Mouse (Mus musculus): Measurements from ENCODE around the gene Top2b. TPM values are rescaled to one million over a fixed set of nuclear protein-coding genes. Genes with fewer than 3 reads are reported as not detected.

Gene Top2b
- polyA plus RNA-seq, 1 experiment from 2014 or later, result 122 TPM

GRCm38 (mm10) chr14:16431941-16432499 is 67.0 kb downstream of the Top2b start:
- Histone ChIP-seq H3K9me3 (replicated peaks) (no peaks in the 10 kb centered on the region), H3K4me3 (no peak overlapping the region), H3K27me3 (no peaks in the 10 kb centered on the region), H3K36me3 (ENCODE audit: poor library complexity, severe bottlenecking) (peaks cover 59% of the 10 kb centered on the region), H3K9ac (no peak overlapping the region), H3K27ac (no peak overlapping the region), H3K4me2 (no peak overlapping the region), H3K4me1 (no peaks in the 10 kb centered on the region)
- no peak for ATAC-seq
- WGBS, result 81% methylated on average over 4 of the region's 4 CpGs

DNA sequence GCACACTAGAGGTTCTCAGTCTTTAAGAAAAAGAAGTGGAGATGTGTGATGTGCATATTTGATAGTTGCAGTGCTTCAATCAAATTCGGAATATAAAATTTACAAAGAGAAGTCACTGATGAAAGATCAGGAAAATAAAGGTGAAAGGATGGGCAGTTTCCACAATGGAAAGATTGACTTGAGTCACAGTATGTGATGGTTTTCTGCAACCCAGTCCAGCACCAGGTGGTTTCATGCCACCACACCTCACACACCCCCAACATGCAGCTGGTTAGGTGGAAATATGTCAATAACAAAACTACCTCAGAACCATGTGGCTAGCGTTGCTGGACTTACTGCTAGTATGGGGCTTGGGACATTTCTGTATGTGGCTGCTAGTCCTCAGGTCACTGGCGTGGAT is 67.6 kb downstream of the Top2b start:
- Histone ChIP-seq H3K9ac (no peak overlapping the region), H3K36me3 (ENCODE audit: poor library complexity, severe bottlenecking) (peaks cover 54% of the 10 kb centered on the region), H3K27me3 (no peaks in the 10 kb centered on the region), H3K4me3 (no peak overlapping the region), H3K27ac (no peak overlapping the region), H3K4me2 (no peak overlapping the region), H3K9me3 (replicated peaks) (no peaks in the 10 kb centered on the region), H3K4me1 (no peaks in the 10 kb centered on the region)
- no peak for ATAC-seq
- WGBS, result 96% methylated on average over 3 of the region's 3 CpGs

DNA sequence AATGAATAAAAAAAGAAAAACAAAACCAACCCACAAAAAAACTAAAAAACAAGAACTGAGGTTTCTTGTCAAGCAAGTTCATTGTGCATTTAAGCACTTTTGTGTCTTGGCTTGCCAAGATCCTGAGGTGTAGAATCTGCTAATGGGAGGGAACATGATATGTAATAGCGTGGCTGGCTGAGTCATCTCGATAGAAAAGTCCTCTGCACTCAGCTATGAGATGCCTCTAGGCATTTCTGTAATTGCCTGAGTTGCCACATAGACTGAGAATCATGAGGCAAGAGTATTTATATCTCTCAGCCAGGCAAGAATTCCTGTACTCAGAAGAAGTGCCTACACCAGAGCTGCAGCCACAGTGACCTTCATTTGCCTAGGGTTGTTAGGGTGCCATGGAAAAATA is 68.2 kb downstream of the Top2b start:
- Histone ChIP-seq H3K4me1 (no peaks in the 10 kb centered on the region), H3K9ac (no peak overlapping the region), H3K36me3 (ENCODE audit: poor library complexity, severe bottlenecking) (peaks cover 53% of the 10 kb centered on the region), H3K9me3 (replicated peaks) (no peaks in the 10 kb centered on the region), H3K27me3 (no peaks in the 10 kb centered on the region), H3K4me2 (no peak overlapping the region), H3K4me3 (no peak overlapping the region), H3K27ac (no peak overlapping the region)
- whole genome bisulfite sequencing, result 81% methylated on average over 2 of the region's 2 CpGs
- no peak for ATAC-seq

GRCm38 (mm10) chr14:16434396-16435171 is 69.6 kb downstream of the Top2b start:
- 54% methylated on average over 3 of the region's 3 CpGs for WGBS
- no peaks in the 10 kb centered on the region for H3K4me1 ChIP-seq
- ATAC-seq, result peak; percentile 36
- no peak overlapping the region for H3K4me3 ChIP-seq
- peaks cover 44% of the 10 kb centered on the region for H3K36me3 ChIP-seq (ENCODE audit: poor library complexity, severe bottlenecking)
- H3K9ac ChIP-seq, result no peak overlapping the region
- no peaks in the 10 kb centered on the region for H3K27me3 ChIP-seq
- H3K4me2 ChIP-seq, result no peak overlapping the region
- H3K9me3 ChIP-seq (replicated peaks), result no peaks in the 10 kb centered on the region
- no peak overlapping the region for H3K27ac ChIP-seq

- Histone ChIP-seq H3K4me1 (peaks cover 6% of the 10 kb centered on the region; the same call in 1 of the 2 replicates), H3K27me3 (no peaks in the 10 kb centered on the region), H3K4me3 (no peak overlapping the region), H3K27ac (no peak overlapping the region), H3K9ac (no peak overlapping the region), H3K4me2 (no peak overlapping the region), H3K36me3 (ENCODE audit: poor library complexity, severe bottlenecking) (peaks cover 19% of the 10 kb centered on the region), H3K9me3 (replicated peaks) (no peaks in the 10 kb centered on the region)
- 93% methylated on average over 4 of the region's 4 CpGs for WGBS
- no peak for ATAC-seq
These were observed 72.4 kb downstream of the Top2b start for GRCm38 (mm10) chr14:16437386-16437785.

- no peak overlapping the region for H3K4me2 ChIP-seq
- H3K27me3 ChIP-seq, result no peaks in the 10 kb centered on the region
- H3K36me3 ChIP-seq (ENCODE audit: poor library complexity, severe bottlenecking), result peaks cover 9% of the 10 kb centered on the region; the same call in 1 of the 2 replicates
- H3K4me3 ChIP-seq, result no peak overlapping the region
- H3K27ac ChIP-seq, result no peak overlapping the region
- no peaks in the 10 kb centered on the region for H3K9me3 ChIP-seq (replicated peaks)
- H3K9ac ChIP-seq, result no peak overlapping the region
- WGBS, result 71% methylated on average over 6 of the region's 6 CpGs
- peak; percentile 22 for ATAC-seq
- peaks cover 7% of the 10 kb centered on the region; the same call in 1 of the 2 replicates for H3K4me1 ChIP-seq
These were observed 74.6 kb downstream of the Top2b start for GRCm38 (mm10) chr14:16439385-16440126.

- peaks cover 5% of the 10 kb centered on the region; the same call in 1 of the 2 replicates for H3K4me1 ChIP-seq
- no peak overlapping the region for H3K4me2 ChIP-seq
- H3K27ac ChIP-seq, result no peak overlapping the region
- H3K36me3 ChIP-seq (ENCODE audit: poor library complexity, severe bottlenecking), result no peaks in the 10 kb centered on the region
- no peak for ATAC-seq
- H3K4me3 ChIP-seq, result no peak overlapping the region
- H3K27me3 ChIP-seq, result no peaks in the 10 kb centered on the region
- no peak overlapping the region for H3K9ac ChIP-seq
- WGBS, result 85% methylated on average over 4 of the region's 4 CpGs
- H3K9me3 ChIP-seq (replicated peaks), result no peaks in the 10 kb centered on the region
These were observed 79.9 kb downstream of the Top2b start for GRCm38 (mm10) chr14:16444859-16445258.

- Histone ChIP-seq H3K4me2 (no peak overlapping the region), H3K27ac (no peak overlapping the region), H3K4me3 (no peak overlapping the region), H3K9me3 (replicated peaks) (no peaks in the 10 kb centered on the region), H3K4me1 (no peaks in the 10 kb centered on the region), H3K9ac (no peak overlapping the region), H3K36me3 (ENCODE audit: poor library complexity, severe bottlenecking) (no peaks in the 10 kb centered on the region), H3K27me3 (no peaks in the 10 kb centered on the region)
- WGBS, result 37% methylated on average over 3 of the region's 3 CpGs
- peak; percentile 48; the same call in 1 of the 2 replicates for ATAC-seq
These were observed 82.6 kb downstream of the Top2b start for GRCm38 (mm10) chr14:16447587-16447986.

DNA sequence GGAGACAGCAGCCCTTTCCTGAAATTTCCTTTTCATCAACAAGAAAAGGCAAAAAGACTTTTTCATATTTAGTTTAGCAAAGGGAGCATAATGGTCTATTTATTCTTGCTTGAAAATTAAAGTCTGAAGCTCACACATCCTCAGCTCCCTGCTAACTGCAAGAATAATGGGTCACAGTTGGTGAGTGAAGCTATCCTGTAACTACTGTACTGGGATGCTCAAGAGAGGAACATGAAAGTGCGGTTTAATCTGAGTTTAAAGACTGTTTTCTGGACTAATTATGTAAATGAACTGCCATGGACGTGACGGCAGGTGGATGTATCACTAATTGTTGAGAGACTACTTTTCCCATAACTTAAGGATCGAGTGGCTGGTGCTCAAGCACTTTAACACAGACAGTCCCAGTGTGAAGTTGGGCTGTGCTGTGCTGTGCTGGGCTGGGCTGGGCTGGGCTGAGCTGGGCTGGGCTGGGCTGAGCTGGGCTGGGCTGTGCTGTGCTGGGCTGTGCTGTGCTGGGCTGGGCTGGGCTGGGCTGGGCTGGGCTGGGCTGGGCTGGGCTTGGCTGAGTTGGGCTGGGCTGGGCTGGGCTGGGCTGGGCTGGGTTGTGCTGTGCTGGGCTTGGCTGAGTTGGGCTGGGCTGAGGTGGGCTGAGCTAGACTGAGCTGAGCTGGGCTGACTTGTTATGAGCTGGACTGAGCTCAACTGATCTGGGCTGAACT is 83.4 kb downstream of the Top2b start:
- H3K27ac ChIP-seq, result no peak overlapping the region
- WGBS, result 29% methylated on average over 4 of the region's 4 CpGs
- no peaks in the 10 kb centered on the region for H3K36me3 ChIP-seq (ENCODE audit: poor library complexity, severe bottlenecking)
- H3K9ac ChIP-seq, result no peak overlapping the region
- no peak overlapping the region for H3K4me3 ChIP-seq
- no peak overlapping the region for H3K4me2 ChIP-seq
- no peaks in the 10 kb centered on the region for H3K4me1 ChIP-seq
- ATAC-seq, result peak; percentile 64; the same call in 1 of the 2 replicates
- no peaks in the 10 kb centered on the region for H3K9me3 ChIP-seq (replicated peaks)
- H3K27me3 ChIP-seq, result no peaks in the 10 kb centered on the region

DNA sequence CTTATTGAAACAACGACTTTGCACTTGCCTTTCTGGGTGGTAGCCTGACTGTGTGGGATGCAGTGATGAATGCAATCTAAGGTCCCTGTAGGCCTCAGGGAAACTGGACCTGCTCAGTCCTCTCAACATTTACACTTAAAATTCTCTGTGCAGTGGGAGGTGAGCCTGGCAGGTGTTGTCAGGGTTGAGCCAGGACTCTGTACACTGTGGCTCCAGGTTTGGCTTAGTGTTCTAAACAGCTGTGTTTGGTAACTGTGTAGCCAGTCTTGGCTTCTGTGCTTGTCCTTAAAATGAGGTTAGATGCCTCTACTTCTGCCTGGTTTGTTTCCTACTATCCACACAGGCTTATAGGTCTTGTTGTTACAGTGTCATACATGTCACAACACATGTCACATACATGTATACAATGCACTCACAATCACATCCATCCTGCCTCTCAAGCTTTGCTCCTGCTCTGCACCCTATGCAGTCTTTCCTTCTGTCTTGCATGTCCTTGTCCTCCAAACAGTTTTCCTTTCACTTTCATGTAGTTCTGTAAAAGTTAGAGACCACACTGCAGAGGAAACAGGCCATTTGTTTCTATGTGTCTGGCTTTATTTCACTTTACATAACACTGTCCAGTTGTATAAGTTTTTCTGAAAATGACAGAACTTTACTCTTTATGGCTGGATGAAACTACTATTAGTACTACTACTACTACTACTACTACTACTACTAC is 113.8 kb downstream of the Top2b start:
- no peak for ATAC-seq
- Histone ChIP-seq H3K4me2 (no peak overlapping the region), H3K27me3 (no peaks in the 10 kb centered on the region), H3K4me1 (peaks cover 6% of the 10 kb centered on the region; the same call in 1 of the 2 replicates), H3K4me3 (no peak overlapping the region), H3K9ac (no peak overlapping the region), H3K36me3 (ENCODE audit: poor library complexity, severe bottlenecking) (no peaks in the 10 kb centered on the region), H3K9me3 (replicated peaks) (no peaks in the 10 kb centered on the region), H3K27ac (no peak overlapping the region)
- 87% methylated on average over 1 of the region's 1 CpGs for WGBS

GRCm38 (mm10) chr14:16479521-16479920 is 114.5 kb downstream of the Top2b start:
- no peaks in the 10 kb centered on the region for H3K36me3 ChIP-seq (ENCODE audit: poor library complexity, severe bottlenecking)
- no peak overlapping the region for H3K9ac ChIP-seq
- no peak overlapping the region for H3K4me2 ChIP-seq
- H3K27ac ChIP-seq, result no peak overlapping the region
- peaks cover 14% of the 10 kb centered on the region for H3K4me1 ChIP-seq
- 74% methylated on average over 2 of the region's 2 CpGs for WGBS
- H3K4me3 ChIP-seq, result no peak overlapping the region
- H3K9me3 ChIP-seq (replicated peaks), result no peaks in the 10 kb centered on the region
- no peaks in the 10 kb centered on the region for H3K27me3 ChIP-seq
- no peak for ATAC-seq
